Mouse (Mus musculus): Measurements from ENCODE around the gene Tm9sf1. TPM values are rescaled to one million over a fixed set of nuclear protein-coding genes. Genes with fewer than 3 reads are reported as not detected.
A peak's percentile ranks its signal among the peaks of the same experiment; 100 is the strongest.

Gene Tm9sf1
- polyA plus RNA-seq, 1 experiment from 2014 or later = 58.5 TPM

DNA sequence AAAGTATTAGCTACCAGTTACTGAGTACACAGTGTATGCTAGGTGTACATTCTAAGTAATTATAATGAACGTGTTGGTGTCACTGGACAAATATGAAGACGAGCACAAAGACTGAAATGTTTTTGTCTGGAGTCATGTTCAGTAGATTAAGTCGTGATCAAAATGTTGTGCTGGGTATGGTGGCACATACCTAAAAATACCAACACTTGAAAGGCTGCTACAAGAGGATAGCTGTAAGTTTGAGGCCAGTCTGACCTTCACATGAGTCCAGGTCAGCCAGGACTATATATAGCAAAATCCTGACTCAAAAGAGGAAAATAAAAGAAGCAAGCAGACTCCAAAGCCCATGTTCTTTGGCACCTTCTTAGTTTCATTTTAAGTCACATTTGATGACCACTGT, 13.3 kb upstream of the Tm9sf1 start:
- no peak overlapping the region for H3K27ac ChIP-seq
- no peaks in the 10 kb centered on the region for H3K9me3 ChIP-seq
- no peak overlapping the region for H3K4me3 ChIP-seq
- peaks cover 18% of the 10 kb centered on the region for H3K36me3 ChIP-seq
- H3K9ac ChIP-seq = no peak overlapping the region
- H3K27me3 ChIP-seq = no peaks in the 10 kb centered on the region
- no peak for ATAC-seq (ENCODE audit: low FRiP score)
- 88% methylated on average over 3 of the region's 3 CpGs for WGBS
- peaks cover 15% of the 10 kb centered on the region for H3K4me1 ChIP-seq (replicated peaks)
- H3K4me2 ChIP-seq = no peak overlapping the region

DNA sequence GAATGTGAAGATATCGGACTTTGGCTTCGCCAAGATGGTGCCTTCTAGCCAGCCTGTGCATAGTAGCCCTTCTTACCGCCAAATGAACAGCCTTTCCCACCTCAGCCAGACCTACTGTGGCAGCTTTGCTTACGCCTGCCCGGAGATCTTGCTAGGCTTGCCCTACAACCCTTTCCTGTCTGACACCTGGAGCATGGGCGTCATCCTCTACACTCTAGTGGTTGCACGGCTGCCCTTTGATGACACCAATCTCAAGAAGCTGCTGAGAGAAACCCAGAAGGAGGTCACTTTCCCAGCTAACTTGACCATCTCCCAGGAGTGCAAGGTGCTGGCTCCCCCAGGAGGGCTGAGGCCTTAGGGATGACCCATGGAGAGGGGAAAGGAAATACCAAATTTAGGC, 7.9 kb upstream of the Tm9sf1 start:
- no peaks in the 10 kb centered on the region for H3K4me1 ChIP-seq (replicated peaks)
- no peaks in the 10 kb centered on the region for H3K27me3 ChIP-seq
- no peak for ATAC-seq (ENCODE audit: low FRiP score)
- H3K27ac ChIP-seq = no peak overlapping the region
- H3K4me2 ChIP-seq = no peak overlapping the region
- H3K4me3 ChIP-seq = no peak overlapping the region
- H3K9ac ChIP-seq = no peak overlapping the region
- peaks cover 2% of the 10 kb centered on the region; the same call in 1 of the 2 replicates for H3K36me3 ChIP-seq
- 92% methylated on average over 7 of the region's 7 CpGs for WGBS
- no peaks in the 10 kb centered on the region for H3K9me3 ChIP-seq

DNA sequence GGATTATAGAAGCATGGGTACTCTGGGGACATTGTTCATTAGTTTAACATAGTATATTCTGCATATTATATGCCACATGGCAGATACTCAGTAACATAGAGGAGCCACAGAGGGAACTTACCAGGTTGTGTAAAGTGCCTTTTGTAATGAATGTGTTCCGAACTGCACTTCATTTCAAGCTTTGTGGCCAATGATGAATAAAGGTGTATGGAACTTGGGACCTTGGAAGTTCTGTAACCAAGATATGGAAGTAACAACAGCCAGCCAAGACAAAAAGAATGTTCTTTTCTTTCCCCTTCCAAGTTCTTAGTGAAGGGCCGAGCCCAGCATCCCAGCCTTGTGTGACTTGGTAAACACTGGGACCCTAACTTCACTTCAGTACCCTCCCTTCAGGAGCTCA, 6.3 kb upstream of the Tm9sf1 start, which contains the start of gene Tssk4:
Gene Tssk4, plus strand, starts transcription at position 301 of the 400 bp plus-strand sequence.
- 95% methylated on average over 2 of the region's 2 CpGs for WGBS
- H3K9ac ChIP-seq = no peak within 1 kb of the TSS
- H3K27me3 ChIP-seq = no peaks in the 10 kb centered on the region
- no peak within 1 kb of the TSS for H3K4me2 ChIP-seq
- no peak for ATAC-seq (ENCODE audit: low FRiP score)
- H3K9me3 ChIP-seq = no peaks in the 10 kb centered on the region
- peaks cover 5% of the 10 kb centered on the region for H3K4me1 ChIP-seq (replicated peaks)
- H3K36me3 ChIP-seq = peaks cover 5% of the 10 kb centered on the region; the same call in 1 of the 2 replicates
- no peak within 1 kb of the TSS for H3K27ac ChIP-seq
- no peak within 1 kb of the TSS for H3K4me3 ChIP-seq

DNA sequence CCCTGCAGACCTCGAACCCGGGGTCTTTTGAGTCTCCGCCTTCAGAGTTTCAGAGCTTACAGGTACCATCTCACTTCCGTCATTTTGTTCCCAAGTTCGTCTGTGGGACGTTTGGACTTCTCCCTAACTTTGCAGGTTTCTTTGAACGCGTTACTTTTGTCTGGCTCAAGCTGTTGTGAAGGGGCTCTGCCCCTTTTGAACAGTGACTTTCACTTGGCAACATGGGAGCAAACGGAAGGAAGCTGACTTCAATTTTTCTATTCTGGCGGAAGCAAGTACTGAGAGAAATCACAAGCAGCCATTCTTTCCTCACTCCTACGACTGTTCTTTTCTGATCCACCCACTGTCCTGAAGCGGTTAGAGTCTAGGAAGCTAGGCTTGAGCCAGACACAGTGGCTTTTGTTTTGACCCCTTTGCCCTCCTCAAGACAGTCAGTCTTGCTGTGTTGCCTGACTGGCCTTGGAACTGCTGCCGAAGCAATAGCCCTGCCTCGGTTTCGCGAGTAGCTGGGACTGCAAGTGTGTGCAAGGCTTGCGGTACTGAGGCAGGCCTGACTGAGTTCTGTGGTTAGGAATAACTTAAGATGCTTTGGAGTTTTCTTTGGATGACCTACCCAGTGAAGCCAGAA, 769 bp upstream of the Tm9sf1 start:
- Histone ChIP-seq H3K4me1 (replicated peaks) (peaks cover 32% of the 10 kb centered on the region), H3K4me3 (peak overlapping the region; percentile 97), H3K27ac (no peak overlapping the region), H3K9me3 (no peaks in the 10 kb centered on the region), H3K36me3 (peaks cover 27% of the 10 kb centered on the region), H3K9ac (peak overlapping the region; percentile 93), H3K27me3 (no peaks in the 10 kb centered on the region), H3K4me2 (peak overlapping the region; percentile 88)
- WGBS = 32% methylated on average over 17 of the region's 17 CpGs
- ATAC-seq (ENCODE audit: low FRiP score) = no peak

DNA sequence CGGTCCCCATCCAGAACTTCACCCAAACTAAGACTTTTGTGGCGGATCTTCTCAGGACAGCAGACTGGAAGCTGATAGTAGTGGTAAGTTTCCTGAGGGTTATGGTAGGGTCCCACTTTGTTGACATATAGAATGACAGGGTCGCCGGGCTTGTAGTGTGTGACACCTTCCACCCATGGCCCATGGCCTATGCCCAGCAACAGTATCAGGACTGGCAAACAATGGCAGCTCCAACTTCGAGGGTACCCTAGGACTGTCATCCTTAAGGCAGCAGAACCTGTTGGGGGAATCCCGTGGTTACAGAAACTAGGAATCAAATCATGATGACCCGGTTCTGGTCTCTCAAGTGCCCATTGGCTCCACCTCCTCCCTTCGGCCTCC, 937 bp downstream of the Tm9sf1 start:
- H3K36me3 ChIP-seq = peaks cover 44% of the 10 kb centered on the region
- peak overlapping the region; percentile 96 for H3K27ac ChIP-seq
- peak overlapping the region; percentile 93 for H3K9ac ChIP-seq
- H3K4me2 ChIP-seq = peak overlapping the region; percentile 88
- H3K4me1 ChIP-seq (replicated peaks) = peaks cover 32% of the 10 kb centered on the region
- no peaks in the 10 kb centered on the region for H3K27me3 ChIP-seq
- ATAC-seq (ENCODE audit: low FRiP score) = peak; percentile 67
- H3K9me3 ChIP-seq = no peaks in the 10 kb centered on the region
- WGBS = 21% methylated on average over 8 of the region's 8 CpGs
- H3K4me3 ChIP-seq = peak overlapping the region; percentile 97

DNA sequence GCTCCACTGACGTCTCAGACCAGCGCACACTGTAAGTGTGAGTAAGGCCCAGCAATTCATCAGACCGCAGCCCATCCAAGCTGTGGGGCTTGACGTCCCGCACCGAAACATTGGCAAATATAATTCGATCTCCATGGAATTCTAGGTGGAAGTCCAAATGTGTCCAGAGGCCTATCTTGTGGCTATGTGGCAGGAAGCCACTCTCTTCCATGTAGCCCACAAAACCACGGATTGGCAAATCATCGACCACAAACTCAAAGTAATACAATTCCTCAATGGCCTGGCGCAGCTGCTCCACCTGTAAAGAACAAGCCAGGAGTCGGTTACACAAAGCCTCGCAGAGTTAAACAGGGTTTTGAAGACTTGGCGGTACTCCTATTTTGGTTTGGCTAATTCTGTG, 2.3 kb downstream of the Tm9sf1 start:
- H3K36me3 ChIP-seq = peaks cover 52% of the 10 kb centered on the region
- 96% methylated on average over 13 of the region's 13 CpGs for WGBS
- no peak overlapping the region for H3K9ac ChIP-seq
- no peaks in the 10 kb centered on the region for H3K9me3 ChIP-seq
- ATAC-seq (ENCODE audit: low FRiP score) = no peak
- H3K4me1 ChIP-seq (replicated peaks) = peaks cover 34% of the 10 kb centered on the region
- no peaks in the 10 kb centered on the region for H3K27me3 ChIP-seq
- no peak overlapping the region for H3K4me2 ChIP-seq
- H3K4me3 ChIP-seq = no peak overlapping the region
- no peak overlapping the region for H3K27ac ChIP-seq

DNA sequence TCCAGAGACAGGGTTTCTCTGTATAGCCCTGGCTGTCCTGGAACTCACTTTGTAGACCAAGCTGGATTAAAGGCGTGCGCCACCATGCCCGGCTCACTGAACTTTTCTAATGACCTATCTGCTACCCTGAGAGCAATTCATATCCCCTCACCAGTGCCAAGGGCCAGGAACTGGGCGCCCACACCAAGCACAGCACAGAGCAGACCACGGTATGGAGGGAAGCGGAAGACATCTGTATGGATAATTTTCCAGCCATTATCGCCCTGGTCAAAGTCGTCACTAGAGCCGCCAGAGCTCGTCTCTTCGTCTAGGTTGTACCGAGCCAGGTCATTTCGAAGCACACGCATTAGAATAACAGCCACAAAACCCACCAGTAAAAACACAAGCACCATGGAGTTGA, 2.8 kb downstream of the Tm9sf1 start:
- Histone ChIP-seq H3K4me3 (no peak overlapping the region), H3K9ac (no peak overlapping the region), H3K4me1 (replicated peaks) (peaks cover 38% of the 10 kb centered on the region), H3K4me2 (no peak overlapping the region), H3K9me3 (no peaks in the 10 kb centered on the region), H3K27me3 (no peaks in the 10 kb centered on the region), H3K27ac (no peak overlapping the region), H3K36me3 (peaks cover 54% of the 10 kb centered on the region)
- 96% methylated on average over 14 of the region's 14 CpGs for WGBS
- ATAC-seq (ENCODE audit: low FRiP score) = no peak

DNA sequence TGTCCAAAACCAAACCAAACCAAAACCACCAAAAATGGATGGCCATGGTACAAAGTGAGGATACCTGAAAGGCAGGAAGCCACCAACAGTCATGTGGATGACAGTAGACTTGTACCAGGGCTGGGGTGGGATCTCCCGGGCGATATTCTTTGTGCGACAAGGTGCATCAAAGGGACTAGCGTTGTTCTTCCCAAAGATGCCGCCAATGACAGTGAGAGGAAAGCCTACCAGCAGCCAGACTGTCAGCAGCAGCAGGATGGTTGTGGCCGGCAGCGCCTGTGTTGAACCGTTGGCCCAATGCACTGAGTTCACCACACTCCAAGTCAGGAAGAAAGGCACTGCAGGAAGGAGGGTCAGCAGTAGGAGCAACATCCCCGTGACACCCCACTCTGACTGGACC, 5.8 kb downstream of the Tm9sf1 start, which contains the start of gene Gm49378:
Gene Gm49378, minus strand, starts transcription at position 101 of the 400 bp plus-strand sequence.
- Histone ChIP-seq H3K4me2 (no peak within 1 kb of the TSS), H3K36me3 (peaks cover 68% of the 10 kb centered on the region), H3K4me3 (no peak within 1 kb of the TSS), H3K27me3 (no peaks in the 10 kb centered on the region), H3K9me3 (no peaks in the 10 kb centered on the region), H3K4me1 (replicated peaks) (peaks cover 35% of the 10 kb centered on the region), H3K27ac (no peak within 1 kb of the TSS), H3K9ac (0 out of 2 replicates have a peak within 1 kb of the TSS, but pooled peaks have one; percentile 24)
- 94% methylated on average over 9 of the region's 9 CpGs for WGBS
- no peak for ATAC-seq (ENCODE audit: low FRiP score)

DNA sequence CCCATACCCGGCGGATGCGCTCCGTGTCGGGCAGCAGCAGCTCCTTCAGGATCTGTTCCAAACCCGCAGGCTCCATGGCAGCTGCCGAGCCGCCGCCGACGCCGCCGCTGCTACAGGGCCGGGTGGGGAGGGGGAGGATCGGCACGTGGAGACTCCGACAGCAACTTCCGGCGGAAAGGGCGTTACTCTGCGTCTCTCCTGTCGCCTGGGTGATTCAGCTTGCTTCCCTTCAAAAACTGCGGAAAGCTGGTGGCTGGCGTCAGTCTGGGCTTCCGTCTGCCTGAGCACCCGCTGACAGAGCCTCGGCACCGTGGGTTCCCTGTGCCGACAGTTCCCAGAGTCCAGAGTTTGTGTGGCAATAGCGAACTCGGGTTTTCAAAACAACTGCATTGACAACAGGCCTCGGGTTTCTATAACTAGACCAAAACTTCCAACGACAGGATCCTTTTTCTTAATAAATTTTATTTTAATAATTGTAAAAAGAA, 8.0 kb downstream of the Tm9sf1 start, which contains the start of gene Ipo4:
Gene Ipo4, minus strand, starts transcription at position 435 of the 485 bp plus-strand sequence.
- Histone ChIP-seq H3K4me2 (peak within 1 kb of the TSS; percentile 93), H3K4me3 (peak within 1 kb of the TSS; percentile 73), H3K4me1 (replicated peaks) (peaks cover 20% of the 10 kb centered on the region), H3K9me3 (no peaks in the 10 kb centered on the region), H3K9ac (peak within 1 kb of the TSS; percentile 89), H3K36me3 (peaks cover 80% of the 10 kb centered on the region), H3K27ac (peak within 1 kb of the TSS; percentile 87), H3K27me3 (no peaks in the 10 kb centered on the region)
- peak; percentile 88 for ATAC-seq (ENCODE audit: low FRiP score)
- 2% methylated on average over 33 of the region's 33 CpGs for WGBS

DNA sequence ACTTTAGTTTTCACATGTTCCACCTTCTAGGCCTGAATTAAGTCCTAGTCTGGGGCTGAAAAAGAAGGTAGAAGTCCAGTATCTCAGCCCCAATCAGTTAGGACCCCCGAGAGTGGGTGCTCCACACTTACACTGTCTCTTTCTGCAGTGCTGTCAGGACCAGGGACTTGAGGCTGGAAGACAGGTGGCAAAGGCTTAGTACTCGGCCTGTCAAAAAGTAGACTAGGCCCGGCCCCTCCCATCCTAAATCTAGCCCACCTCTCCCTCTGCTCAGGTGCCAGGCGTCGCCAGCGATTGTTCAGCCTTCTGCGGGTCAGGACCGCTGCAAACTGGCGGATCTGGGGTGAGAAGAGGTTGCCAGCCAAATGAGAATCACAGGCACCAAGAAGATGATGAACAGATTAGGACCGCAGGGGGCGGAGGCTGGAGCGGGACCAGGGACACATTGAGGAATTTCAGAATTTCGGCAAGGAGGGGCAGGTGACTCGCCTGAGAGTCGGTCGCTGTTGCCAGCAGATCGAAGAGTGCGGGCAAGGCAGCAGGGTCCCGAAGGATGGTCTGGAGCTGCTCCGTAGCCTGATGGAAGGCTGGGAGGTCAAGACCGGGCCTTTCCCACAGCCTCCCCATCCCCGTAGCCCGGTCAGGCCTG, 8.6 kb downstream of the Tm9sf1 start:
- Histone ChIP-seq H3K9ac (peak overlapping the region; percentile 89), H3K4me3 (peak overlapping the region; percentile 73), H3K27me3 (no peaks in the 10 kb centered on the region), H3K4me1 (replicated peaks) (peaks cover 20% of the 10 kb centered on the region), H3K4me2 (peak overlapping the region; percentile 93), H3K27ac (peak overlapping the region; percentile 87), H3K36me3 (peaks cover 80% of the 10 kb centered on the region), H3K9me3 (no peaks in the 10 kb centered on the region)
- WGBS = 3% methylated on average over 23 of the region's 23 CpGs
- ATAC-seq (ENCODE audit: low FRiP score) = peak; percentile 76

DNA sequence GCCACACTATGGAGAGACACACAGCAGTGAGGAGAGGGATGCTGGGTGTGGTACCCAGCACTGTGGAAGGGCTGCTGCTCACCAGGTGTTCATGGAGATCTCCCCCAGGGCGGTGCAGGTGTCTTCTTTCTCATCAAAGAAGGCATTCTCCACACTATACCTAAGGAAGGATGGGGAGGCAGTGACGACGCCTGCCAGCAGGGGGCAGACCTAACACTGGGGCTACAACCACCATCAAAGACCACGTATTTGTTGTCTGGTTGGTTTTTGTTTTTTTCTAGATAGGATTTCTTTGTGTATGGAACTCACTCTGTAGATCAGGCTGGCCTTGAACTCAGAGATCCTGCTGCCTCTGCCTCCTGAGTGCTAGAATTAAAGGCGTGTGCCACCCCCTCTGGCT, 14.3 kb downstream of the Tm9sf1 start:
- Histone ChIP-seq H3K9ac (no peak overlapping the region), H3K27ac (no peak overlapping the region), H3K36me3 (peaks cover 99% of the 10 kb centered on the region), H3K4me1 (replicated peaks) (peaks cover 5% of the 10 kb centered on the region), H3K27me3 (no peaks in the 10 kb centered on the region), H3K4me2 (no peak overlapping the region), H3K4me3 (no peak overlapping the region), H3K9me3 (no peaks in the 10 kb centered on the region)
- WGBS = 57% methylated on average over 5 of the region's 5 CpGs
- no peak for ATAC-seq (ENCODE audit: low FRiP score)

DNA sequence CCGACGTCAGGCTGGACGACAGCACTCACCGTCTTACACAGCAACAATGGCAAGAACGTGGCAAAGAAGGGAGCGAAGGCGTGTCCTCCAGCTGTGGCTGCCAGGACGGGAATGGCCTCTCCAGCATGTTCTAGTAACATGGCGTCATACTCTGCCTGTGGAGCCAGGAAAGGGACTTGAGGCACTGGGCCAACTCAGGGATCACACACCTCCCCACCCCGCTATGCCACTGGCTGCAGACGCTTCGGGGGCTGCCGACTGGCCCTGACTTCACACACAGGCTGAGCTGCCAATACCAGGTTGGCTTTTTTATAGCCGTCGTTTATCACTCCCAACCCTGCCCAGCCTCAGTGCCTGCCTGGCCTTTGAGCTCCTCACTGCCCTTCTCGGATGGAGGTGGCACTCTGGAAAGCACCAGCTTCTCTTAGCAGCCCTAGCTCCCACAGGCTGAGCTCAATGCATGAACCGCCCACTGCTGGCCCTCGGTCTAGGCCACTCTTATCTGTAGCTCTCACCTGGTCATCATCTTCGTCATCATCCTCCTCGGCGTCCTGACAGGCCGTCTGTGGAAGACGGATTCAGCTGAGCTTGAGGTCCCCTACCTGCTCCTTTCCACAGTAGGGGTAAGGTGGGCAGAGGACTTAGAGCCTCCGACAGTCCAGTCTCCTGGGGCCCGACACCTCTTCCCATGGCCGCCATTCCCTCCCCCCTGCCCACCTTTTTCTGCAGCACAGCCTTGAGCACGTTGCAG, 15.4 kb downstream of the Tm9sf1 start:
- Histone ChIP-seq H3K4me3 (no peak overlapping the region), H3K9ac (no peak overlapping the region), H3K9me3 (no peaks in the 10 kb centered on the region), H3K4me1 (replicated peaks) (no peaks in the 10 kb centered on the region), H3K27ac (no peak overlapping the region), H3K4me2 (no peak overlapping the region), H3K36me3 (peaks cover 99% of the 10 kb centered on the region), H3K27me3 (no peaks in the 10 kb centered on the region)
- ATAC-seq (ENCODE audit: low FRiP score) = no peak
- 93% methylated on average over 27 of the region's 27 CpGs for WGBS
